In the genomic region with DNA sequence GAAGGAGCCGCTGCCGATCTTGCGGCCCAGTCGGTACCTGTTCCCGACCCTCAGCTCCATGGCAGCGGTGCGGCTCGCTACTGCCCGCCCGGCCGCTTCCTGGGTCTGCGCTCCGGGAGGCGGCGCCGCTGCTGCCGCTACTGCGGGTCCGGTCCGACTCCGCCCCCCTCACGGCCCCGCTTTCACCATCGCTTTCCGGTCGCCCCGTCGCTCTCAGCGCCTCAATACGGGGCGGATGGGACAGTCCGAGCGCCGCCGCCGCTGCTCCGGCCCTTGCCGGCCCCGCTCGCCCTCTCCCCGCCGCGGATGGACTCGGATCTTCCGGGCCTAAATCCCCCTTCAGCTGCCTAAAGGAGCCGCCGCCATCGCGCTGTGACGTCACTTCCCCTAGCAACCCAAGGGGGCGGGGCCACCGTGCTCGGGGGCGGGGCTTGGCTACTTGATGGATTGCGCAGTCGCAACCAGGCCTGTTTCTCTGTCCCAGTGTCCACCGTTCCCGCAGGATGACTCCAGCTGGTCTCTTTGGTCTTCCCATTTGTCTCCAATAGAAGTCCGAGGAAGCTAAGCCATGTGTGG, we compare ENCODE assay signal across 8 mouse cellular contexts. TPM values are rescaled to one million over a fixed set of nuclear protein-coding genes. Genes with fewer than 3 reads are reported as not detected.
DNase-seq lines count a peak whose midpoint lies in the region; ATAC-seq and TF ChIP-seq lines count a peak whose summit lies in the region.

Gene Csnk1d, minus strand, starts transcription at position 380 of the 576 bp plus-strand sequence.

- TF ChIP-seq POLR2A in bone marrow macrophage, adult 2 months (IDR thresholded peaks at IDR 0.05; ENCODE audit: borderline replicate concordance, low read depth, low read length) = no peak; the same call in 1 of the 2 replicates
- peak; percentile 88 for TF ChIP-seq POLR2A in embryonic fibroblast, embryonic 13.5 days (IDR thresholded peaks at IDR 0.05; ENCODE audit: low read depth, low read length)

- H3K9me3 ChIP-seq in heart, embryonic 10.5 days = no peaks in the 10 kb centered on the region
- H3K9me3 ChIP-seq in kidney, embryonic 15.5 days (replicated peaks) = no peaks in the 10 kb centered on the region

- DNase-seq in A20 (ENCODE audit: low read depth, low spot score) (peak; percentile 98), liver (peak; percentile 99)
- peak; percentile 98 for DNase-seq in heart, embryonic 10.5 days (ENCODE audit: low spot score)
- DNase-seq in spleen, postnatal 4 days (ENCODE audit: low spot score in 2 of 2) = peak; percentile 99 to 100

- no peak for TF ChIP-seq CTCF in bone marrow macrophage, adult 2 months (IDR thresholded peaks at IDR 0.05; ENCODE audit: low read depth, low read length)
- no peak for TF ChIP-seq CTCF in embryonic fibroblast, embryonic 13.5 days (IDR thresholded peaks at IDR 0.05; ENCODE audit: borderline replicate concordance, insufficient read depth, low read length)

- H3K27me3 ChIP-seq in heart, embryonic 10.5 days (ENCODE audit: insufficient read depth, poor library complexity, severe bottlenecking) = no peaks in the 10 kb centered on the region
- no peaks in the 10 kb centered on the region for H3K27me3 ChIP-seq in kidney, embryonic 15.5 days

- peak within 1 kb of the TSS; percentile 95 for H3K9ac ChIP-seq in kidney, embryonic 15.5 days

- H3K4me3 ChIP-seq in bone marrow macrophage, adult 2 months (ENCODE audit: insufficient read depth, low read length) = peak within 1 kb of the TSS; percentile 85
- peak within 1 kb of the TSS; percentile 82 for H3K4me3 ChIP-seq in embryonic fibroblast, embryonic 13.5 days (ENCODE audit: insufficient read depth, low read length)
- peak within 1 kb of the TSS; percentile 94 for H3K4me3 ChIP-seq in heart, embryonic 10.5 days
- peak within 1 kb of the TSS; percentile 67 for H3K4me3 ChIP-seq in kidney, embryonic 15.5 days (replicated peaks)

- H3K36me3 ChIP-seq in heart, embryonic 10.5 days = peaks cover 22% of the 10 kb centered on the region
- H3K36me3 ChIP-seq in kidney, embryonic 15.5 days = peaks cover 9% of the 10 kb centered on the region

- peak within 1 kb of the TSS; percentile 80 for H3K4me2 ChIP-seq in kidney, embryonic 15.5 days

- under 1% methylated on average over 59 of the region's 59 CpGs for WGBS in heart, embryonic 10.5 days
- WGBS in kidney, embryonic 15.5 days = under 1% methylated on average over 59 of the region's 59 CpGs

- peaks cover 23% of the 10 kb centered on the region for H3K4me1 ChIP-seq in bone marrow macrophage, adult 2 months (ENCODE audit: control insufficient read depth, insufficient read depth, low read length)
- peaks cover 13% of the 10 kb centered on the region for H3K4me1 ChIP-seq in embryonic fibroblast, embryonic 13.5 days (ENCODE audit: control insufficient read depth, insufficient read depth, low read length)
- peaks cover 50% of the 10 kb centered on the region for H3K4me1 ChIP-seq in heart, embryonic 10.5 days
- peaks cover 36% of the 10 kb centered on the region for H3K4me1 ChIP-seq in kidney, embryonic 15.5 days

- H3K27ac ChIP-seq in bone marrow macrophage, adult 2 months (ENCODE audit: insufficient read depth, low read depth, low read length) = peak within 1 kb of the TSS; percentile 82
- peak within 1 kb of the TSS; percentile 59 for H3K27ac ChIP-seq in embryonic fibroblast, embryonic 13.5 days (ENCODE audit: insufficient read depth, low read length)
- H3K27ac ChIP-seq in heart, embryonic 10.5 days = peak within 1 kb of the TSS; percentile 100
- peak within 1 kb of the TSS; percentile 94 for H3K27ac ChIP-seq in kidney, embryonic 15.5 days

- ATAC-seq in kidney, embryonic 15.5 days (replicated peaks; ENCODE audit: low FRiP score) = peak; percentile 90
- peak; percentile 78 for ATAC-seq in monocyte, adult 5-6 weeks (replicated peaks; ENCODE audit: insufficient number of reproducible peaks, low FRiP score, low TSS enrichment, poor library complexity, severe bottlenecking)

RNA-seq across cellular contexts. Expression of gene Csnk1d, which starts in this region (rescaled TPM):
- polyA plus RNA-seq in bone marrow macrophage, adult 2 months (2012; ENCODE audit: insufficient read depth, insufficient read length, missing spikeins) = 80.3 and 87.4 TPM in 2 replicates
- 141 and 142 TPM in 2 replicates for polyA plus RNA-seq in embryonic fibroblast, embryonic 13.5 days (2011; ENCODE audit: insufficient read length, low read depth, missing spikeins)
- polyA plus RNA-seq in heart, embryonic 10.5 days (2016; fragmentation: Nextera tagmentation; extraction: Ambion mirVana) = 85.2 and 99.8 TPM in 2 replicates
- polyA plus RNA-seq in kidney, embryonic 15.5 days (2015; fragmentation: Nextera tagmentation; extraction: Ambion mirVana) = 129 and 140 TPM in 2 replicates
- total RNA-seq in monocyte, adult 5-6 weeks (2017) = 139 to 159 TPM (median 146 TPM) in 3 replicates

Comparison
In these comparisons a context has a peak if more than half of its experiments do, and no peak if none do; other contexts are left out.
1. Peak in every context shown above with its lines: DNase-seq, ATAC-seq, H3K4me3 ChIP-seq and H3K27ac ChIP-seq.